Mouse (Mus musculus) liver, adult (tissue): ENCODE results near the gene Ifit2.
"Not testable (repeated sequence)": the region's sequence is repeated elsewhere in the genome, so short reads cannot be mapped to it uniquely, and the experiment has no call there.

Source experiments
- GATA4 ChIP-seq: IDR thresholded peaks from 2 replicates; pipeline ENCODE4 v1.6.1; 2014; ENCODE audit warnings: mild to moderate bottlenecking, low read length; ENCODE audit not compliant: insufficient replicate concordance

Gene Ifit2

DNA sequence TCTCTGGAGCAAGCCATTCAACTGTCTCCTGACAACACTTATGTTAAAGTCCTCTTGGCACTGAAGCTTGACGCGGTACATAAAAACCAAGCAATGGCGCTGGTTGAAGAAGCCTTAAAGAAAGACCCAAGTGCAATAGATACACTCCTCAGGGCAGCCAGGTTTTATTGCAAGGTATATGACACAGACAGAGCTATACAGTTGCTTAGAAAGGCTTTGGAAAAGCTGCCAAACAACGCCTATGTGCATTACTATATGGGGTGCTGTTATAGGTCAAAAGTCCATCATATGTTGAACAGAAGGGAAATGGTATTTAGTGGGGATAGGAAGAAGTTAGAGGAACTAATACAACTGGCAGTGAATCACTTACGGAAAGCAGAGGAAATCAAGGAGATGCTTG is 23.2 kb downstream of the Ifit2 start:
- no peak for TF ChIP-seq GATA4

- TF ChIP-seq GATA4: no peak
These were observed 26.6 kb downstream of the Ifit2 start for GRCm38 (mm10) chr19:34577121-34577520.

GRCm38 (mm10) chr19:34583126-34583766 is 32.8 kb downstream of the Ifit2 start, which contains the start of gene Ifit3:
Ifit3 (plus strand) TSS chr19:34583531.
- not testable (repeated sequence) for TF ChIP-seq GATA4

- TF ChIP-seq GATA4: no peak
These were observed 38.5 kb downstream of the Ifit2 start for GRCm38 (mm10) chr19:34588959-34589358.

DNA sequence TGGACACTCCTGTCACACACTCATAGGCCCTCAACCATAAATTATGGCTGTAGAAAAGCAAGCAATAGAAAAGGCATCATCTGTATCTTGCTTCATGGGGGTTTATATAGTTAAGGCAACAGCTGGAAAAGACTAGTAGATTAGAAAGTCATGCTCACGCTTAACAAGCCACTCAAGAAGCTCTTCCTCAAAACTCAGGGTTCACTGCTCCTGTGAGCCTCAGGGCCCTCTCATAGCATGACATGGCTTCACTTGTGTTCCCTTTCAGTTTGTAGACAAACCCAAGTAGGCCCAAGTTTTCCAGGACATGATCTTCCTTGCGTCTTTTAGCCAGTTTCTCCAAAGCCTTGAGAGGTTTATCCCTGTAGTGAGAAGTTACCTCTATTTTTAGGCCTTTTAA is 43.0 kb downstream of the Ifit2 start:
- no peak for TF ChIP-seq GATA4

- TF ChIP-seq GATA4: no peak
These were observed 46.3 kb downstream of the Ifit2 start for GRCm38 (mm10) chr19:34596811-34597210.

- TF ChIP-seq GATA4: no peak
These were observed 47.8 kb downstream of the Ifit2 start for GRCm38 (mm10) chr19:34598341-34598740.

- not testable (repeated sequence) for TF ChIP-seq GATA4
These were observed 51.4 kb downstream of the Ifit2 start, which contains the start of gene Ifit1bl1 for GRCm38 (mm10) chr19:34601888-34602287. Ifit1bl1 (minus strand) TSS chr19:34601956.

GRCm38 (mm10) chr19:34605472-34605871 is 55.0 kb downstream of the Ifit2 start:
- no peak for TF ChIP-seq GATA4

- TF ChIP-seq GATA4: not testable (repeated sequence)
These were observed 57.0 kb downstream of the Ifit2 start, which contains the start of gene Ifit3b for GRCm38 (mm10) chr19:34607237-34608051. Ifit3b (plus strand) TSS chr19:34607970.

DNA sequence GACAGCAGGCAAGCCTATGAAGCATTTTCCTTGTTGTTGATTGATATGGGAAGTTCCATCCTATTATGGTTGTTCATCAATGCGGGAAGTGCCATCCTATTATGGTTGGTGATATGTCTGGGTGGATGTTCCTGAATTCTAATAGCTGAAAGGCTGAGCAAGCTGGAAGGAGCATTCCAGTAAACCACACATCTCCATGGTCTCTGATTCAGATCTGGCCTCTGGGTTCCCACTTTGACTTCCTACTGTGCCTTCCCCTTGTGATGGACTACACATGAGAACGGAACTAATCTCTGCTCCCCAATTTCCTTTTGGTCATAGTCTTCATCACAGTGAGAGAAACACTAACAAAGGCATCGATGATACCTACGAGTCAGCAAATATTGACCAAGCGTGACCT is 70.4 kb downstream of the Ifit2 start:
- TF ChIP-seq GATA4: no peak

- TF ChIP-seq GATA4: no peak
These were observed 73.3 kb downstream of the Ifit2 start for GRCm38 (mm10) chr19:34623781-34624180.

GRCm38 (mm10) chr19:34624663-34625062 is 74.2 kb downstream of the Ifit2 start:
- no peak for TF ChIP-seq GATA4
